Mouse (Mus musculus): ENCODE measurements around the gene Med13l. TPM values are rescaled to one million over a fixed set of nuclear protein-coding genes. Genes with fewer than 3 reads are reported as not detected.

Med13l gene
- polyA plus RNA-seq, 1 experiment = 30.9 TPM

DNA sequence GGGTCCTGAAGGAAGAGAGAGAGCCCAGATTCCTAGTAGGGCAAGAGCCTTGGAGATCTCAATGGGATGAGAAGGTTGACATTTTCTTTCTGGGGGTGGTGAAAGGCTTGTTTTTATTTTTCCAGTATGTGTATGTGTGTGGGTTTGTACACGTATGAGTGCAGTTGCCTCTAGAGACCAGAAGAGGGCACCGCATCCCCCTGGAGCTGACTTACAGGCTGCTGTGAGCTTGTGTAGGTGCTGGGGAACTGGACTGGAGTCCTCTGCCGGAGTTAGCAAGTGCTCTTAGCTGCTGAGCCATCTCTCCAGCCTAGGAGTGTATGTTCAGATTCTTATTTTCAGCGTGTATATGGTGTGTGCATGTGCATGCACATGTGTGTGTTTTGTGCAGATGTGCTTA lies 5.2 kb upstream of the Med13l start:
- DNase-seq (ENCODE audit: extremely low spot score in 1 of 2, low spot score in 1 of 2) = no peak

DNA sequence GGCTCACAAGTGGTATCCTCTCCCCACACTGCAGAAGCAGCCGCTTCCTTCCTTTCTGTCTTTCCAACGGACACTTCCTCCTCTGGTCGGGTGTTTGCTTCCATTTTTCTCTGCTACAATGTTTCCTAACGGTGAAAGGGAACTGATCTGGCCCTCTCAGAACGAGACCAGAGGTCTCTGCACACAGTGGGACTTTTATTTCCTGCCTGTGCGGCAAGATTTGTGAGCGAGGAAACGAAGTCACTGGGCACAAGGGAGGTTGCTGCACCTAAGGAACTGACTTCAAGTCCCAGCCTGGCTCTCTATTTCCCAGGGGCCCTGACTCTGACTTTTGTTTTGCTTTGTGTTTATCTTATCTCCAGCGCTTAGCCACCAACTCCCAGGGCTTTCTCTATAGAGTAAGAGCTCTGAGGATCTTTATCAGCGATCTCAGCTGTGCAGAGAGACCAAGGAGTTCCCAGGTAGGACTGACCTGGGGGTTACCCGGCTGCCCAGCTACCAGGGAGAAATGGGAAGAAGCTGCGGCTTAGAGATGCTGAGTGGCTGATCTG lies 4.0 kb upstream of the Med13l start:
- no peak for DNase-seq (ENCODE audit: extremely low spot score in 1 of 2, low spot score in 1 of 2)

DNA sequence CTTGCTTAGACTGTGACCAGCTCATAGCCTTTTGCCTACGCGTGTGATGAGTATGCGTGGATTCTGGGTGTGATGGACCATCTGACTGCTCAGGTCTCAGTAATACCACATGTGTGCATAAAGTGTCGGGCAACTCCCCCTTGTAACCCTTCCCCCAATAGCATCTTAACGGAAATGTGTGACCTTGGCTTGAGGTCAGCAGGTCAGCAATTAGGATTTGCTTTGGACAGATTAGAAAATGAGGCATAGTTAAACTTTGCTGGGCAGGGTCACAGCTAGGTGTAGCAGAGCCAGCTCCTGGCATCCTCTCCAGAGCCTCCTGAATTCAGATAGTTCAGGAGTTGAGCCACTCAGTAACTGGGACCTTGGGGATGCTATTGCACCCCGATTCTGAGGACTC lies 1.6 kb upstream of the Med13l start:
- DNase-seq (ENCODE audit: extremely low spot score in 1 of 2, low spot score in 1 of 2) = no peak

DNA sequence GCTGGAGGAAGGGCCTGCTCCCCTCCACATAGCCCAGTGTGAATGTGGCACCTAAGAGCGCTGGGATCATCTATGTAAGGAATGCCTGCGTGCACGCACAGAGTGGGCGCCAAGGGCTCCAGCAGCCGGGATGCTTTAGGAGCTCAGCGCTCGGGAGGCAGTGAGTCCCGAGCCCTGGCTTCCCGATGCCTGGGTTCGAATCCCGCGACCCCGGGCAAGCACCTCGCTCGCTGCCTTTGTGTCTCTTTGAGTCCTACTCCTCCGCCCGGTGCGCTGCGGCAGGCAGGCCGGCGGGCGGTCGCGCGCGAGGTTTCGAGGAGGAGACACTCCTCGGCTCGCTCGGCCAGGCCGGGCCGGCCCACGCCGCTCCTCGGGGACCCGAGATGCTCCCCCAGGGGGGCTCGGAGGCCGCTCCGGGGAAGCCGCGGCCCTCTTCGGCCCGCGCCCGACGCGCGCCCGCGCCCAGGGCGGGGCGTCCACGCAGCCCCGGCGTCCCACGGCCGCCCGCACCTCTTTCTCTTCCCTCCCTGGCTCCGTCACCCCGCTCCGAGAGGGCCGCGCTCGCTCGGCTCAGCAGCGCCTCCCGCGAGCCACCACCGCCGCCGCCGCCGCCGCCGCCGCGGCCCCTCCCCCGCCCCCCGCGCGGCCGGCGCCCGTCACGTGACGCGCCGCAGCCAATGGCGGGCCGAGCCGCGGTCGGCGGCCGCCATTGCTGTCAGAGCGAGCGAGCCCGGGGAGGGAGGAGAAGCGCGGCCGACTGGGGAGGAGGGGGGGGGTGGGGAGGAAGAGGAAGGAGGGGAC lies 695 bp upstream of the Med13l start:
- peak in 1 of 2 experiments; percentile 80 for DNase-seq (ENCODE audit: extremely low spot score in 1 of 2, low spot score in 1 of 2)

DNA sequence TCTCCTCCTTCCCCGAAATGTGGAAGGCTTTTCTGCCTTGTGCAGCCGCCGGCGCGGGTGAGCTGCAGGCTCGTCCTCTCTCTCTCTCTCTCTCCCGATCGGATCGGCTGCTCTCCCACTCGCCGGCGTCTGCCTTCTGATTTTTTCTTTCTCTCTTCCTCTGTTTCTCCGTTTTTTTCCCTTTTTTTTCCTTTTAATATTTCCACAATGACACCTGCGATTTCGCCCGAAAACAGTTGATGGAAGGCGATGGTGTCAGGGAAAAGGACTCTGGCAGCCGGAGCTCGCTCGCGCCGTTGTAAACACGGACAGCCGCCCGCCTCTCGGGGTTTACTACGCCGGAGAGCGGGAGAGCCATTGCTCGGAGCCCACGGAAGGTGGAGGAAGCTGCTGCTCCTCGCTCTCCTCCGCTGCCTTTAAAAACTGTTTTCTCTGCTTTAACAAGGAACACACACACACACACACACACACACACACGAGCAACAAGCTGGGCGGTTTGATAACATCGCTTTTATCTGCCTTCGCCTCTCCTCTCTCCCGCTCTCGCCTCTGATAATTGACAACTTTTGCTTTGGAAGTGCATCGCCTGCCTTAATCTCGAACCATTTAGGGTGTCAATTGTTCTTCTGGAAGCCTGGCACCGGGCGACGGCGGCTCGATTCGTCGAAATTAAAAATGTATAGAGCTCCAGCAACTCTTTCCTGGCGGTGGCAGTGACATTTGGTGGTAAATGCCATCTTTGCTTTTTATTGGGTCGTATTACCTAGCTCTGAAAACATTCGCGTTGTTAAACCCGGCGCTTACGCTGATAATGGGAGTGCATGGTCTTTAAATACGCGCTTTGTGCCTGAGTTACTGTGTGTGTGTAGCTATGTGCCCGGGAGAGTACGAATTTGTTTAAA lies 858 bp downstream of the Med13l start:
- DNase-seq (ENCODE audit: extremely low spot score in 1 of 2, low spot score in 1 of 2) = no peak

DNA sequence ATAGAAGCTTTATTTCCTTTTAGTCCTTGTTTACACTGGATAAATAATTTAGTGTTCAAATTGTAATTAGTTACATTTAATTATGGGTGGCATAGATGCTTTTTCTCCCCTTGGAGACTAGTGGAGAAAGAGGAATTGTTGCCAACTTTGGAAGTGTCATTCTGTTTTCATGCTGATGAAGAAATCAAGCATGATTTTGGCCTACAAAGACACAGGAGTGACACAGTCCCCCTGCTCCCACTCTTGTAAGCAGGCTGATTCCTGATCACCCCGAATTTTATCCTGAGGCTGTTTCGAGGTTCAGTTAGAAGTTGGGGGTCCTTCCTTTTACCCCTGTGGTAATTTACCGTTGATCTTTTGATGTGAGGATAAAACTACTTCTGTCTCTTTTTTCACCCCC lies 1.7 kb downstream of the Med13l start:
- no peak for DNase-seq (ENCODE audit: extremely low spot score in 1 of 2, low spot score in 1 of 2)

DNA sequence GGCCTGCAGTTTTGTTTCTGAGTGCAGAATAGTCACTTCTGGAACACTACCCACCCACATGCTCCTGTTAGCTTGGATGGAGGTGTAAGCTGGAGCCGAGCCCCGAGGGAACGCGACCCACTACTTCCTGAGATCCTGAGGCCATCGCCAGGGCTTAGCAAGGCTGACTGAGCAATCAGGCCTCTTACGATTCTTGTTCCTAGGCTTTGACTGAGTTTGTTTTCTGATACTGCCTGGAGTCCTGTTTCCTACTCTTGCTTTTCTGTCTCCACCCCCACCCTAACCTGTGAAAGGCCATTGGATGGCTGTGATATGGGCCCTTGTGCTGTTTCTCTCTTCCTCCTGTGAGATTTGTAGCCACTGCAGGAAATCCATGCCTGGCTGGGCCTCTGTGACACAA lies 3.1 kb downstream of the Med13l start:
- no peak for DNase-seq (ENCODE audit: extremely low spot score in 1 of 2, low spot score in 1 of 2)

DNA sequence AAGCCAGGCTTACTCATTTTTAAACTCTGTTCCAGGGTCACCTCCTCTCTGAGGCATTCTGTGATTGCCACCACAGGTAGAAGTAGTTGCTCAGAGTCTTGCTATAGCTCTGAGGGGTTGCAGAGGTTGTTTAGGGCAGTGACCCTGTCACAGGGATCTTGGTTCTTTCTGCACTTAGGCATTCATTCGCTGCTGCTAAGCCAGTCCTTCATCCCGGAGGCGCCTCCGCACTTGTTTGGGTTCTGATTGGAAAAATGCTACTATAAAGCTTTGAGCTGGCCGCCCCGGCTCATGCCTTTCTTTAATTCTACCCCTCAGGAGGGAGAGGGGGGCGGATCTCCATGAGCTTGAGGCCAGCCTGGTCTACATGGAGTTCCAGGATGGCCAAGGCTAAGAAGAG lies 6.9 kb downstream of the Med13l start:
- DNase-seq (ENCODE audit: extremely low spot score in 1 of 2, low spot score in 1 of 2) = no peak

DNA sequence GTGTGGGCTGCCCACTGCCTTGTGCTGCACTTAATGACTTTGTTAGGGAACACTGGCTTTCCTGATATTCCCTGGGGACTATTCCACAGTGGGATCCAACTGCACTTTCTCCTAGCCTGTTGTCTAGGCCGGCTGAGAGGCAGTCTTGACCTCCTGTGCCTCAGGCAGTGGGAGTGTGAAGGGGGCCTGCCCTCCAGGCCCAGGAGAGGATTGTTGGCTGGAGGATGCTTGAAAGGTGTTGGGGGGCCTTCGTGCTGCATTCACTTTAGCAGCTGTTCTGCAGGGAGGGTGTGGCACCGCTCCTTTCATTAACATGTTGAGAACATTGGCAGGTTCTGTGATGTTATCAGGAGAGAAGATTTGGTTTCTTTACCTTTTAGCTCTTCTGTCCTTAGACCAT lies 8.5 kb downstream of the Med13l start:
- no peak for DNase-seq (ENCODE audit: extremely low spot score in 1 of 2, low spot score in 1 of 2)

DNA sequence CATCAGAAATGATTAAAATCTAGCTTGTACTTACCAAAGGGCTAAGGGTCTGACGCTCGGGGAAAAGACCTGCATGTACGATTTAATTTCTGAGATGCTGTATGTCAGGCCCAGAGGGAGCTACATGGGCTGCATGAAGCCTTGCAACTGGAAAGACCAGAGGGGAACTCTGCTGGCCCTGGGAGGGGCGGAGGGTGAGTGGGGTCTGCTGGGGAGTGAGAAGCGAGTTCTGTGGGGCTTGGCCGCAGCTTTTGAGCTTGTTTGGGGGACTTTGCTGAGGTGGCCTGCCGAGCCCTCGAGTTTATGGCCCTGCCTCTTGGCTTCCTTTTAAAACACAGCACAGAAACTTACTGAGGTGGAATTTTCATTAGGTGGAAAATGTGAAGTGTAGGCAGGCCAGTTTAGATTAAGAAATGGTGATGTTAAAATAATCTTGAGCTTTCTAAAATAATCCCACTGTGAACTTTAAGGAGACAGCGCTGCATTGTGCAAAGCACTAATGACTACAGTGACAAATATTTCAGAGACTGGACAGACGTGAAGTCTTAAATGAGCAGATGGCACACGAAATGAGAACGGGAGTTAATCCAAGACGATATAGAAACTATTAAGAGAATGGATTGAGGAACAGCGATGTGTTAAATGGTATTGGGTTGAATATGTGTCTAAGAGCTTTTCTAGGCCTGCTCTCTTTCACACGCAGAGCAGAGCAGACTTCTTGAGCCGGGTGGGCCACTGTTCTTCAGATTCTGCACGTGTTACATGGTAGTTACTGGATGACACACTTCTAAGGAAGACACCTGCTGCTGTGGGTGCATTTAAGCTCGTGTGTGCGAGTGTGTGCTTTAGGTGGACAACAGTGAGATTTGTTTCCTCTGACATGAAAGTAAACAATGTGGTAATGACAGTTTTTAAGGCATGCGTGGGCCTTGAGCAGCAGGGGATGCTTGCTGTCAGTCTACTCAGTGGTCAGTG lies 9.4 kb downstream of the Med13l start:
- no peak for DNase-seq (ENCODE audit: extremely low spot score in 1 of 2, low spot score in 1 of 2)

DNA sequence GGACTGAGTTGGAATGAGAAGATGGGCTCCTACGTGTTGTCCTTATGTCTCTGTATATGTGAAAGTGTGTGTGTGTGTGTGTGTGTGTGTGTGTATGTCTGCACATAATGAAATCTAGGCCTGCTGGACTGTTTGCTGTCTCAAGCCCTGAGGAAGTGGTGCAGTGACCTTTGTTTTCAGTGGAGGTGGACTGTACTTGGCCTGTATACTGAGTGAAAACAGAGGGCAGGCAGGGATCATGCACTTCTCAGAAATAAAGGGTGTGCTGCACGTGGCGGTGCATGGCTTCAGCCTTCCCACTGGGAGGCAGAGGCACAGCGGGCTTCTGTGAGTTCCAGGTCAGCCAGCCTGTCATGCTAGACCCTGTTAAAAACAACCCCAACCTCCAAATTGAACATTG lies 11.0 kb downstream of the Med13l start:
- no peak for DNase-seq (ENCODE audit: extremely low spot score in 1 of 2, low spot score in 1 of 2)

DNA sequence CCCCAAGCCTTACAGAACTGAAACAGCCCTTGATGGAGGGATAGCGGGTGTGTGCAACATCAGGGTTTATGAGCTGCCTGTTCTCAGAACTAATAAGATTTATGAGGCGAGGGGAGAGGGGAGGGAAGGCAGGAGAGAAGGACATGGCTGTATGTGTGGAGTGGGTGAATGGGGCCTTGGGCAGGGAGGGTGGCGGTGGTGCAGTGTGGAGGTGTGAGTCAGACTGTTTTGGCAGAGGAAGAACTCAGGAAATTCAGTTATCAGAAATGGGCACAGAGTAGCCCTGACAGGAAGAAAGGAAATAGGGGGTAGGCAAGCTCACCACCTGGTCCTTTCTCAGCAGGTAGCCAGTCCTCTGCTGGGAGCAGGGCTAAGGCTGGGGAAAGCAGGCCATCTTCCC lies 13.8 kb downstream of the Med13l start:
- no peak for DNase-seq (ENCODE audit: extremely low spot score in 1 of 2, low spot score in 1 of 2)

DNA sequence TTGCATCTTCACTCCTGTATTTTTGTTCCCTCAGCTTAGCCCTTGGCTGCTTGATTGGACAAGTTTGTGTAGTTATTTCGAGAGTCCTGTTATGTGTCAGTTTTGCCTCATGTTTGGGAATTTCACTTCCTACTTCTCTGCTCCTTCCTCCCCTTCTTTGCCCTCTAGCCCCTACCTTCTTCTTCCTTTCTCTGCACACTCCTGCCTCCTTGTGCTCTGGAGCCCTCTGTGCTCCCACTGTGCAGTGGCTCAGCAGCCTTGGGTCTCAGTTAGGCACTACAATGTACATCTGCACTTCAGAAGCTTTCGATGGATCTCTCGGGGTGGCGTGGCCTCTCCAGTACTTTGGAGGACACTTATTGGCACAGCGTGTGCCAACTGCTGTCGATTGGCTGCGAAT lies 14.5 kb downstream of the Med13l start:
- no peak for DNase-seq (ENCODE audit: extremely low spot score in 1 of 2, low spot score in 1 of 2)

DNA sequence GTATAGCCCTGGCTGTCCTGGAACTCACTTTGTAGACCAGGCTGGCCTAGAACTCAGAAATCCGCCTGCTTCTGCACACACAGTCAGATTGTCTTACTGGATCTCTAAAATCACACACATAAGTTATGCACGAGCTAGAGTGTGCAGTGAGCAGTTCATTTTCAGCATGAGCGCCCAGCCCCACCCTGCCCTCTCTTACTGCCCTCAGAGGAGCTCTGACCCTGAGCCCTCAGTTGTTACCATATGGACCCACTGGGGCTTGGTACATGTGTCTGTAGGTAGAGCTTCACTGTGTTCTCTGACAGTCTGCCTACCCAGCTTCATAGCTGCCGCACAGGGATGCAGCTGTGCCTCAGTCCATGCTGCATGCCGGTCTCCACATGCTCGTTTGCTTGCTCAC lies 15.4 kb downstream of the Med13l start:
- no peak for DNase-seq (ENCODE audit: extremely low spot score in 1 of 2, low spot score in 1 of 2)

DNA sequence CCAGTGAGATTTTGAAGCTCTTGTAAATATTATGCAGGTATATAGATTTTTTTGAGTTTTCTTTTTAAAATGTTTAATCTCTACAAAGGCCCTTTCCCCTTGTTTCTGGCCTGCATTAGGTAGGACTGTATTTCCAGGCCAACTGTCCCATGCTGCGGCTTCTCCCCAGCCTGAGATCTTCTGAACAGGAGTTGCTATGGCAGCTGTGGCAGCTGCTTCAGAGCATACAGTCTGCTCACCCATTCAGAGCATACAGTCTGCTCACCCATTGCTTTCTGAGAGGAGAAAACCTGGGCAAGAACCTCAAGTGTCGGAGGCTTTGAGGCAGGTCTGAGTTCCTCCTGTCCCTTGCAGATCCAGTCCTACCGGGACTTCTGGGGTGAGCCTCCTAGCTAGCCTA lies 16.3 kb downstream of the Med13l start:
- no peak for DNase-seq (ENCODE audit: extremely low spot score in 1 of 2, low spot score in 1 of 2)

DNA sequence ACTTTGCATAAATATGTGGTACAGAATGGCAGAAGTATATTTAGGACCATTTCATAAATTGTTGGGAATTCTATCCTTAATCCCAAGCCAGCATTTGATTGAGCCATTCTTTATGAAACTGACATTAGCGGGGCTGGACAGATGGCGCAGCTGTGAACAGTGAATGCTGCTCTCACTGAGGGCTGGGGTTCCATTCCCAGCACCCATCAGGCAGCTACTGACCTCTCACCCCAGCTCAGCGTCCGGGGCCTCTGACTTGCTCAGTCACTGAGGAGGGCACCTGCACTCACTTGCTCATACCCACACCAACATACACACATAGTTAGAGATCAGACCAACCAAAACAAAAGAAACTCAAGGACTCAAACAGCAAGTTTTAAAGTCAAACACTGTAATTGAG lies 24.9 kb downstream of the Med13l start:
- DNase-seq (ENCODE audit: extremely low spot score in 1 of 2, low spot score in 1 of 2) = no peak

DNA sequence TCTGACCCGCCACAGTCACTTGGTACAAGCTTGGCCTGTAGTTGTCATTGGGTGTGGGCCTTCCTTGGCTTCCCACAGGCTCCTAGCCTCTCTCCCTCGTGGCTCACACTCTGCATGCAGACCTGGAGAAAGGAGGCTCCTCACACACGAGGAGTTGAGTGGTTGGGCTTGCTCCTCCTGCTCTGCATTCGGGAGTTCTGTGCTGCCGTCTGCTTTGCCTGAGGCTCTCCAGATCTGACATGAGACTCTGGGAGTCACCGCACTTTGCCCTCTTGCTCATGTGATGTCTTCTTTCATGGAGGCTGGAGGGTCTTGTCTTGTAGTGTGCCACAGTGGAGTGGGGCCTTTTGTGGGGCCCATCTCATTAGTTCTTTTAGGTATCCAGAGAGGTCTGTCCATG lies 26.1 kb downstream of the Med13l start:
- no peak for DNase-seq (ENCODE audit: extremely low spot score in 1 of 2, low spot score in 1 of 2)

DNA sequence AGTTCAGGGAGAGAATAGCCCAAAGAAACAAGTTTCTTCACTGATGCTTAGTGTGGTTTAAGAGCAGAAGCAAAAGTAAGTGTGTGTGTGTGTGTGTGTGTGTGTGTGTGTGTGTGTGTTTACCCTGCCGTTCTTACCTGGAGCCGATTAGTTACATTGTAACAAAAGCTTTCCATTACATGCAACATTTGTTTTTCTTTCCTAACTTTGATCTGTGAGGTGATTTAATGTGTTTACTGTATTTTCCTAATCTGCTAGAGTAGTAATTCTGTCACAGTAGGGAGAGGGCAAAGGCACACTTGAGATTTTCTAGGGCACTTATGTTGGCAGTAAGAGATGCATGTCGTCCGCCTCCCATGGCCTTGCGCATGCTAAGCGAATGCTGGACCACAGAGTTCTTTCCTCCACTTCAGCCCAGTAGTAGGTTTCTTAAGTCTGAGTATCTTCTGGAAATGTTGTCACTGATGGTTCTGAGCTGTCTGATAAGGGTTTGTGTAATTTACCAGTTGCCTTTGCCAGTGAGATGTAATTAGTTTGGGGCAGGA lies 28.0 kb downstream of the Med13l start:
- no peak for DNase-seq (ENCODE audit: extremely low spot score in 1 of 2, low spot score in 1 of 2)

DNA sequence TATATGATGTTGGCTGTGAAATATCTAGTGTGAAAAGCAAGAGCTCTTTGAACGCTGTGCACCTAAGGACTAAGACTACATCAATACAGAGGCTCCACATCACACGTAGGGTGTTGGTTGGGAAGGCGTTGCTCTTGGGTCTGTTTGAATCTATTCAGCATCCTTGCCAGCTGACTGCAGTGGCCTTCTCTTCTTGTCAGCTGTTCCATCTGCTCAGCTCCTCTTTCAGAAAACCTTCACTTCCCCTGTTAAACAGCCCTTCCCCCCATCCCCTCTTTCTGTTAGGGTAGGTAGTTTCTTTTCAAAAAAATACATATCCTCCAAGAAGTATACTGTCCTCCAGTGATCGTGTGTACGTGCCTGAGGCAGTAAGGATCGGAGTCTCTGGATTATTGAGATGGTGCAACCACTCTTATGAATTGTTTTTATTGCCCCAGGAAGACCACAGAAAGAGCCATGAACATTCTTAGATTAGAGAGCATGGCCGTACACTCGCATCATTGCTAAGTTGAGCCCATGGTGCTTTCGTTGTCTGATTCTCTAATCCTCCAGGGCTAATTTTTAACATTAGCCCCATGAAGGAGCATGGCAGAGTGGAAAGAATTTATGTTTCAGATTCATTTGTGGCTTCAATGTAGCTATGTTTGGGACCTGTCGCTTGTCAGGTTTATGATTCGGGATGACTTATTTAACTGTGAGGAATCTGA lies 28.9 kb downstream of the Med13l start:
- DNase-seq (ENCODE audit: extremely low spot score in 1 of 2, low spot score in 1 of 2) = no peak

DNA sequence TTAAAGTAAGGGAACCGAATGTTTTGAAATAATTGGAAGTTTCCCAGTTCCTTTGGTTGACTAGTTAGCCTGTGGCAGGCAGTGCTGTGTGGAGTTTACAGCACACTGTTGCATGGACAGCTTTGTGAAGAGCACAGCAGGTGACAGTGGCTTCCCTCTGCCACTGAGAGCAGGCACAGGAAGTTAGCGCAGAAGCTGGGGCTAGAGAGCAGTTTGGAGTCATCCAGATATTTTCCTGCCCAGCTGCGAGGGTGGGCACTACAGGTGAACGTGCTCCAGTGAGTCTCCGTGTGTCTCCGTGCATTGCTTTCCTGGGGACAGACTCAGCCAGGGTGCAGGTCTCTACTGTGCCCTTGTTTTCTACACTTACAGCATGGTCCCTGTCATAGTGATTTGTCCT lies 30.4 kb downstream of the Med13l start:
- no peak for DNase-seq (ENCODE audit: extremely low spot score in 1 of 2, low spot score in 1 of 2)
